Mouse (Mus musculus): Measurements from ENCODE around the gene Fli1. TPM values are rescaled to one million over a fixed set of nuclear protein-coding genes. Genes with fewer than 3 reads are reported as not detected.

Gene Fli1
- total RNA-seq (2012; rRNA removed) (22.1 and 24.3 TPM in 2 replicates), polyA plus RNA-seq (2012; ENCODE audit: insufficient read depth in 1 of 2, insufficient read length in 2 of 2, low read depth in 1 of 2, low replicate concordance in 2 of 2, missing spikeins in 1 of 2) (100 to 1,000 TPM in 1 of 2 experiments, 10 to 100 TPM in 1; 13.8 to 171 TPM)

DNA sequence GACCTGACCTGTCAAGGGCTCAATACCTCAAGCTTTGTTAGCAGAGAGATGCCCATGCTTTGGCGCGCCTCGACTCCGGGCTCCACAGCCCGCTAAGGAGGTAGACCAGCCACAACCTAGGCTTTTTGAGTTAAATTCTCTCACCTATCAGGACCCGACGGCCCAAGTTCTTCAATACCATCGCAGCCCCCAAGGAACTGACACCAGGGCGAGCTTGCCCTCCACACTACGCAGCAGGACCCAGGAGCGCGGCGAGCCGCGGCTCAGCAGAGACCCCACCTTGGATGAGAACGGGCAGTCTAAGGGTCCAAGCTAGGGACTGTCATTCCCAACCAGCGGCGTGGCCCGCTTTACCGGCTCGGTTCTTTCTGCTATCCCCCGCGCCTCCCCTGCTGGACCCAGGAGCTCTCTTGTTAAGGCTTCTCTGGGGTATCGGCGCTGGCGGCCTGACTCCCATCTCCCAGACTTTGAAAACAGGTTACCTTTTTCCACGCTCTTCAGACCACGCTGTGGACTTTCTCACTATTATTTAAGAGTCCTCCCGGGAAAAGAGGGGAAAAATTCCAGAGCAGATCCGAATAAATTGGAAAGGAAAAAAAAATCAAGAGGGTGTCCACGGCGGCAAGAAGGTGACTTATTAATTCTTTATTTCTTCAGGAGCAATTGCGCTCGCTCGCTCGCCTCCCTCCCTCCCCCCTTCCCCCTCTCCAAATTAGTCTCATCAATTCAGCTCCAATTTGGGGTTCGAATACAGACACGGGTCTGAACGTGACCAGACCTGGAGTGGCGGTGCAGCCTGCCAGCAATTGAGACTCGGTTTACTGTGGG is at the start of gene Fli1:
TSS of gene Fli1 (minus strand) at position 650 of the 828 bp plus-strand sequence.
- no peak for DNase-seq (ENCODE audit: low read depth, low spot score)
- H3K27ac ChIP-seq (ENCODE audit: control insufficient read depth, low read depth, low read length): peak within 1 kb of the TSS; percentile 70
- H3K9ac ChIP-seq (ENCODE audit: control insufficient read depth, low read depth, low read length, poor library complexity, severe bottlenecking): no peak within 1 kb of the TSS; the same call in 1 of the 2 replicates
- peaks cover 36% of the 10 kb centered on the region for H3K79me2 ChIP-seq (ENCODE audit: control insufficient read depth, insufficient read depth, low read length, poor library complexity)
- TF ChIP-seq E2F4 (IDR thresholded peaks at IDR 0.05; ENCODE audit: borderline replicate concordance, low read depth, low read length): no peak
- TF ChIP-seq USF2 (IDR thresholded peaks at IDR 0.05; ENCODE audit: borderline replicate concordance in 1 of 2, insufficient read depth in 1 of 2, low read depth in 1 of 2, low read length in 2 of 2): no peak
- TF ChIP-seq CTCF (IDR thresholded peaks at IDR 0.05 in 2 of 3, conservative IDR thresholded peaks at IDR 0.05 in 1 of 3; ENCODE audit: control insufficient read depth in 1 of 3, insufficient read depth in 1 of 3, low read depth in 2 of 3, low read length in 3 of 3, poor library complexity in 1 of 3, severe bottlenecking in 1 of 3): no peak
- no peak for TF ChIP-seq TBP (IDR thresholded peaks at IDR 0.05; ENCODE audit: low read depth, low read length)
- no peak for TF ChIP-seq MAFK (IDR thresholded peaks at IDR 0.05; ENCODE audit: borderline replicate concordance, low read depth, low read length)
- TF ChIP-seq CHD1 (IDR thresholded peaks at IDR 0.05; ENCODE audit: low read depth, low read length): no peak
- TF ChIP-seq MXI1 (IDR thresholded peaks at IDR 0.05; ENCODE audit: low read depth, low read length): no peak
- TF ChIP-seq MYB (IDR thresholded peaks at IDR 0.05; ENCODE audit: low read depth, low read length): no peak
- no peak for TF ChIP-seq ETS1 (IDR thresholded peaks at IDR 0.05; ENCODE audit: low read depth, low read length)
- no peak for TF ChIP-seq ZKSCAN1 (IDR thresholded peaks at IDR 0.05; ENCODE audit: low read depth, low read length)
- TF ChIP-seq POLR2AphosphoS2 (IDR thresholded peaks at IDR 0.05; ENCODE audit: low read length): no peak
- no peak for TF ChIP-seq ZC3H11A (IDR thresholded peaks at IDR 0.05; ENCODE audit: low read depth, low read length)
- H3K36me3 ChIP-seq (ENCODE audit: control insufficient read depth in 1 of 2, insufficient read depth in 2 of 2, low read length in 2 of 2): peaks cover 2 to 22% of the 10 kb centered on the region in 2 experiments; a peak in 3 of 4 replicates
- peaks cover 17 to 27% of the 10 kb centered on the region in 2 experiments for H3K4me1 ChIP-seq (ENCODE audit: control insufficient read depth in 1 of 2, insufficient read depth in 2 of 2, low read length in 2 of 2)
- H3K27me3 ChIP-seq (ENCODE audit: control insufficient read depth in 1 of 2, insufficient read depth in 2 of 2, low read length in 2 of 2): no peaks in the 10 kb centered on the region
- peak within 1 kb of the TSS; percentile 81 to 85; a peak in 3 of 4 replicates for H3K4me3 ChIP-seq (ENCODE audit: control insufficient read depth in 1 of 2, insufficient read depth in 1 of 2, low read depth in 2 of 2, low read length in 2 of 2)
- H3K9me3 ChIP-seq (replicated peaks; ENCODE audit: insufficient read depth, low read length): no peaks in the 10 kb centered on the region

DNA sequence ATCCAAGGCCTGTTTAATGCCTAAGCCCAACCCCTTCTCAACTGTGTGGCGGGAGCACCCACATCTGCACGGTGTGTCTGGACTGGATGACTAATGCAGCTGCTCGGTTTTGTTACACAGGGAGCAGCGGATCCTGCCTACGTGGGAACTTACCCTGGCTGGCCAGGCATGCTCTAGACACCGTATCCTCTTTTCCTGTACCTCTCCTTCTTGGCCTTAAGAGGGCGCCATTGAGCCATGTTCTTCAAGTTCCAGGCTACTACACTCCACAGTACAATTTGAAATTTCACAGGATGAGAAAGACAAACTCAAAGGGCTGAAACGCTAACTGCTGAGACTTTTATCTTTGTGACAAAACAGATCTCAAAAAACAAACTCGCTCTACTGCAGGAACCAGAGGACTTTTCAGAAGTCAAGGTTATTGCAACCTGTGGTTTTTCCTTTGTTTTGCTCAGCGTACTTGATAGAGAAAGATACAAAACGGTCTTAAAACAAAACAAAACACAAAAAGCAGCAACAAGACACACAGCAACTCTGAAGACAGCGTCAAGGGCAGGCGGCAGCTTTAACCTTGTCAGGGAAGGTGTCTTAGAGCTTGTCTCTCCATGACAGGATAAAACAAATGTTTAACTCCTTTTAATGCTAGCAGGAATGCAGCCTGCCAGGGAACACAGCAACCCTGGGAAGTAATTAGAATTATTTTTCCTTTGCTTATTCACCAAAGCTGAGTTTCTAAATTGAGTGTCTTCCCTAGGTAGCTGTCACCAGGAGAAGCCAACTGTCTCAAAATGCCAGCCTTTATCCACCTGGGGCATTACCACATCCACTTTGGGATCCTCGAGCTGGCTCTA is 49.3 kb upstream of the Fli1 start:
- H3K9me3 ChIP-seq (replicated peaks; ENCODE audit: insufficient read depth, low read length): no peaks in the 10 kb centered on the region
- no peaks in the 10 kb centered on the region for H3K4me1 ChIP-seq (ENCODE audit: control insufficient read depth in 1 of 2, insufficient read depth in 2 of 2, low read length in 2 of 2)
- H3K36me3 ChIP-seq (ENCODE audit: control insufficient read depth in 1 of 2, insufficient read depth in 2 of 2, low read length in 2 of 2): no peaks in the 10 kb centered on the region; a peak in 1 of 4 replicates
- no peak overlapping the region for H3K27ac ChIP-seq (ENCODE audit: control insufficient read depth, low read depth, low read length)
- DNase-seq (ENCODE audit: low read depth, low spot score): peak; percentile 92
- no peaks in the 10 kb centered on the region; a peak in 1 of 4 replicates for H3K27me3 ChIP-seq (ENCODE audit: control insufficient read depth in 1 of 2, insufficient read depth in 2 of 2, low read length in 2 of 2)
- no peak overlapping the region for H3K9ac ChIP-seq (ENCODE audit: control insufficient read depth, low read depth, low read length, poor library complexity, severe bottlenecking)
- H3K79me2 ChIP-seq (ENCODE audit: control insufficient read depth, insufficient read depth, low read length, poor library complexity): no peaks in the 10 kb centered on the region
- 0 out of 4 replicates have a peak overlapping the region, but pooled peaks of 1 of the 2 experiments have one; percentile 4 for H3K4me3 ChIP-seq (ENCODE audit: control insufficient read depth in 1 of 2, insufficient read depth in 1 of 2, low read depth in 2 of 2, low read length in 2 of 2)
- TF ChIP-seq POLR2AphosphoS2 (IDR thresholded peaks at IDR 0.05; ENCODE audit: low read length) (no peak), ZC3H11A (IDR thresholded peaks at IDR 0.05; ENCODE audit: low read depth, low read length) (peak; percentile 98), ZKSCAN1 (IDR thresholded peaks at IDR 0.05; ENCODE audit: low read depth, low read length) (0 out of 2 replicates have a peak, but pooled peaks have one; percentile 35), E2F4 (IDR thresholded peaks at IDR 0.05; ENCODE audit: borderline replicate concordance, low read depth, low read length) (no peak), SIN3A (IDR thresholded peaks at IDR 0.05; ENCODE audit: low read length) (0 out of 2 replicates have a peak, but pooled peaks have one; percentile 15), RAD21 (IDR thresholded peaks at IDR 0.05; ENCODE audit: low read depth, low read length) (peak; percentile 99), GATA1 (IDR thresholded peaks at IDR 0.05; ENCODE audit: low read depth, low read length) (no peak), TCF12 (IDR thresholded peaks at IDR 0.05; ENCODE audit: low read depth, low read length) (no peak), MYC (IDR thresholded peaks at IDR 0.05; ENCODE audit: low read depth, low read length) (no peak), MAZ (IDR thresholded peaks at IDR 0.05; ENCODE audit: low read depth, low read length) (no peak), EP300 (IDR thresholded peaks at IDR 0.05; ENCODE audit: low read depth in 1 of 2, low read length in 2 of 2) (no peak), ETS1 (IDR thresholded peaks at IDR 0.05; ENCODE audit: low read depth, low read length) (no peak), MYB (IDR thresholded peaks at IDR 0.05; ENCODE audit: low read depth, low read length) (no peak), ZMIZ1 (IDR thresholded peaks at IDR 0.05; ENCODE audit: low read depth, low read length) (no peak), SMC3 (IDR thresholded peaks at IDR 0.05; ENCODE audit: low read depth, low read length) (peak; percentile 97), MEF2A (IDR thresholded peaks at IDR 0.05; ENCODE audit: extremely low read depth, insufficient replicate concordance, low read depth, low read length, poor library complexity, severe bottlenecking) (no peak), HCFC1 (IDR thresholded peaks at IDR 0.05; ENCODE audit: low read depth, low read length) (no peak), TAL1 (IDR thresholded peaks at IDR 0.05; ENCODE audit: low read length) (no peak), UBTF (IDR thresholded peaks at IDR 0.05; ENCODE audit: borderline replicate concordance, insufficient read depth, low read depth, low read length) (no peak)
